Mouse (Mus musculus) spleen, adult 2 months (tissue): ENCODE data around the gene 1700001L19Rik. TPM values are rescaled to one million over a fixed set of nuclear protein-coding genes. Genes with fewer than 3 reads are reported as not detected.
"Not testable (repeated sequence)": the region's sequence is repeated elsewhere in the genome, so short reads cannot be mapped to it uniquely, and the experiment has no call there.

Experiments
- DNase-seq, 2 experiments: peaks; one replicate each; pipeline versions ENCODE4 v3.0.0 to v3.0.0-alpha.2; 2012 to 2021; ENCODE audit warnings: low spot score in 2 of 2, low read depth in 1 of 2
- H3K27ac ChIP-seq: fragments of 200-500 bp; 2 replicates; pipeline ENCODE4 v1.5.1; 2012; ENCODE audit warnings: low read length, inconsistent platforms; ENCODE audit not compliant: insufficient read depth
- H3K27me3 ChIP-seq: fragments of 200-500 bp; 2 replicates; pipeline ENCODE4 v1.6.1; 2012; ENCODE audit warnings: mild to moderate bottlenecking, moderate library complexity, low read length, inconsistent platforms; ENCODE audit not compliant: control insufficient read depth, insufficient read depth
- H3K36me3 ChIP-seq: fragments of 200-500 bp; 2 replicates; pipeline ENCODE4 v1.6.1; 2012; ENCODE audit warnings: mild to moderate bottlenecking, low read length, inconsistent platforms; ENCODE audit not compliant: control insufficient read depth, insufficient read depth
- H3K4me1 ChIP-seq: fragments of 200-500 bp; 2 replicates; pipeline ENCODE4 v1.6.1; 2011; ENCODE audit warnings: inconsistent platforms; ENCODE audit not compliant: control insufficient read depth, insufficient read depth, insufficient read length
- H3K4me3 ChIP-seq: fragments of 200-500 bp; 2 replicates; pipeline ENCODE4 v1.5.1; 2011; ENCODE audit warnings: mild to moderate bottlenecking, inconsistent platforms; ENCODE audit not compliant: insufficient read depth, insufficient read length; ENCODE audit errors: extremely low read depth
- CTCF ChIP-seq: fragments of 200-500 bp; IDR thresholded peaks from 2 replicates; pipeline ENCODE4 v1.5.1; 2011; ENCODE audit warnings: mild to moderate bottlenecking, inconsistent platforms; ENCODE audit not compliant: insufficient read depth, insufficient read length, insufficient replicate concordance; ENCODE audit errors: extremely low read depth
- POLR2A ChIP-seq: fragments of 200-500 bp; IDR thresholded peaks from 2 replicates; pipeline ENCODE4 v1.6.1; 2011; ENCODE audit warnings: low read depth, low read length, inconsistent platforms
- WGBS: fragments of 180-500 bp; shearing (Covaris S2); methylation state at CpG from one replicate; pipeline ENCODE4 v1.1.7; 2018; 5-methylcytosine and 5-hydroxymethylcytosine counted together
- polyA plus RNA-seq: library from polyadenylated mRNA; depleted of rRNA; stranded (reverse); fragments of >200 nt; gene quantifications from 2 replicates; pipeline ENCODE4 v1.2.3, GENCODE M21; 2012; rRNA removed

1700001L19Rik gene
- polyA plus RNA-seq: not detected in 2 replicates

GRCm38 (mm10) chr13:68597199-68597598 lies at the start of gene 1700001L19Rik:
1700001L19Rik (plus strand) TSS chr13:68597421.
- Histone ChIP-seq H3K36me3 (peaks cover 4% of the 10 kb centered on the region), H3K27me3 (peaks cover 1% of the 10 kb centered on the region; the same call in 1 of the 2 replicates), H3K4me3 (no peak within 1 kb of the TSS), H3K4me1 (no peaks in the 10 kb centered on the region), H3K27ac (no peak within 1 kb of the TSS)
- 20% methylated on average over 10 of the region's 10 CpGs for WGBS
- TF ChIP-seq POLR2A (no peak), CTCF (no peak)
- no peak for DNase-seq

GRCm38 (mm10) chr13:68553391-68553790 lies 43.8 kb upstream of the 1700001L19Rik start:
- not testable (repeated sequence) for H3K4me1 ChIP-seq

DNA sequence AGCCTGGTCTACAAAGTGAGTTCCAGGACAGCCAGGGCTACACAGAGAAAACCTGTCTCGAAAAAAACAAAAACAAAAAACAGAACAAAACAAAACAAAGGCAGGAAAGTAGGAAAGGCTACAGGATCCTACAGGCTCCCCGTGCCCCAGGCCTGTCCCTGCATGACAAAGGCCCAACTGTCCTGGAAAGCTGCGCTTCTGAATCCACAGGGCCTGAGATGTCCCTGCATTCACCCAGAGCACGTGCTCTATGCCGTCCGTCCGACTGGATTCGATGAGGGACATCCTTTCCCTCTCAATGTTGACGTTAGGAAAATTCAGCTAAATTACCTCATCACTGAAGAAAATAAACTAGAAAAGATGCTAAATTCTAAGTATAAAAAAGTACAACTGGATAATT lies 29.1 kb upstream of the 1700001L19Rik start:
- TF ChIP-seq POLR2A: no peak
- TF ChIP-seq CTCF: no peak
- H3K4me1 ChIP-seq: no peaks in the 10 kb centered on the region
- no peak overlapping the region for H3K4me3 ChIP-seq
- H3K36me3 ChIP-seq: peaks cover 27% of the 10 kb centered on the region
- no peak overlapping the region for H3K27ac ChIP-seq
- no peak for DNase-seq
- WGBS: 95% methylated on average over 9 of the region's 9 CpGs
- no peaks in the 10 kb centered on the region for H3K27me3 ChIP-seq

More at GRCm38 (mm10) chr13:68553391-68553790, 43.8 kb upstream of the 1700001L19Rik start:
- H3K4me3 ChIP-seq, H3K27me3 ChIP-seq, H3K27ac ChIP-seq, H3K36me3 ChIP-seq, DNase-seq: not testable (repeated sequence)
- 27% methylated on average over 6 of the region's 6 CpGs for WGBS

GRCm38 (mm10) chr13:68568548-68568947 lies 28.7 kb upstream of the 1700001L19Rik start:
- no peak for DNase-seq
- 94% methylated on average over 11 of the region's 11 CpGs for WGBS
- H3K4me1 ChIP-seq: no peaks in the 10 kb centered on the region
- H3K27ac ChIP-seq: no peak overlapping the region
- no peak for TF ChIP-seq CTCF
- TF ChIP-seq POLR2A: no peak
- H3K27me3 ChIP-seq: no peaks in the 10 kb centered on the region
- H3K4me3 ChIP-seq: no peak overlapping the region
- peaks cover 24% of the 10 kb centered on the region for H3K36me3 ChIP-seq

DNA sequence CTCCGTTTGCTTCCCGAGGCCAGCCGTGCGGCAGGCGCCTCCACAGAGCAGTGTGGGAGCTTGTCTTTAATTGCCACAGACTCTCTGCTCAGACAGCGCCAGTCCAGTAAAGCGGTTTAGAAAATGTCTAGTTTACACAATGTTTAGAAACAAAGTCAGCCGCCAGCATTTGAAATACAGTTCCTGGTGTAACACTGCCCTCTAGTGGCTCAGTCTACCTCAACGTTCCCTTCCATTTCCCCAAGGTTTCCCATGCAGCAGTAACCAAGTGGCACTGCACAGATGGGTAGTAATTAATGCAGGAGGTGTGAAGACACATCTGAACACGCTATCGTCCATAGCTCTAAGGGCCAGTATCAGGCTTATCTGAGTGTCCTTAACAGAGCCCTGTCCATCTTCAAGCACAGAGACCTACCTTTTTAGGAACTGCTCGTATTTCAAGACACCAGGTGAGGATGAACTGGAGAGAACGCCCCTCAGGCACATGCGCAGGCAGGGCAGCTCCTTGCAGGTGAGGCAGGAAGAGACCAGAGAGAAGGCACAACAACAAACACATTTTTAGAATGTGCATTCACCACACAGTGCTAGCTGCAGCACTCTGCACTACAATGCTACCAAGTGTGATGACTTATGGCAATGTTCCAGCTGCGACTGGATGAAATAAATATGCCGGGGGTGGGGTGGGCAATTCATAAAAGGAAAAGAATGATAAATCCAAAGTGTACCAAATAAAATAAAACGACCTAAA lies 27.5 kb upstream of the 1700001L19Rik start:
- no peak overlapping the region for H3K4me3 ChIP-seq
- H3K27me3 ChIP-seq: no peaks in the 10 kb centered on the region
- H3K4me1 ChIP-seq: no peaks in the 10 kb centered on the region
- peak; percentile 43; the same call in 1 of the 2 replicates for TF ChIP-seq CTCF
- no peak for TF ChIP-seq POLR2A
- no peak for DNase-seq
- peaks cover 20% of the 10 kb centered on the region for H3K36me3 ChIP-seq
- H3K27ac ChIP-seq: no peak overlapping the region
- 78% methylated on average over 17 of the region's 17 CpGs for WGBS

- H3K27me3 ChIP-seq: no peaks in the 10 kb centered on the region
- WGBS: 77% methylated on average over 19 of the region's 19 CpGs
- DNase-seq: no peak
- TF ChIP-seq CTCF: no peak
- no peak for TF ChIP-seq POLR2A
- peaks cover 18% of the 10 kb centered on the region for H3K36me3 ChIP-seq
- no peak overlapping the region for H3K4me3 ChIP-seq
- no peak overlapping the region for H3K27ac ChIP-seq
- H3K4me1 ChIP-seq: no peaks in the 10 kb centered on the region
Measured at GRCm38 (mm10) chr13:68572247-68572646, 25.0 kb upstream of the 1700001L19Rik start.
